ENCODE assay signal across 14 mouse cellular contexts in genomic region chr12:86324297-86324696, GRCm38 (mm10). TPM values are rescaled to one million over a fixed set of nuclear protein-coding genes. Genes with fewer than 3 reads are reported as not detected.
"Had no signal": no experiment of that assay in that cellular context is flagged by ENCODE, and none has a peak within 500 bp of the region (broad histone marks: within the 10 kb centered on the region; RNA-seq: fewer than 3 reads in every experiment).

No protein-coding gene starts in this region.

- ATAC-seq: lung, postnatal 0 days; midbrain, embryonic 13.5 days had no signal

- H3K9ac ChIP-seq: limb, embryonic 12.5 days; limb, embryonic 15.5 days; lung, embryonic 14.5 days; midbrain, embryonic 13.5 days had no signal

- H3K27me3 ChIP-seq: limb, embryonic 15.5 days had no signal

- H3K36me3 ChIP-seq: limb, embryonic 12.5 days; limb, embryonic 15.5 days; midbrain, embryonic 13.5 days had no signal

- H3K4me1 ChIP-seq: limb, embryonic 15.5 days had no signal

- DNase-seq: kidney, adult 18-20 months; kidney, adult 9 months; kidney, postnatal 14 days; kidney, postnatal 4 days; left cerebral cortex, postnatal 4 days; lung, embryonic 14.5 days; thymus, adult 18-20 months; thymus, postnatal 14 days; thymus, postnatal 4 days had no signal

- H3K4me3 ChIP-seq: limb, embryonic 12.5 days; limb, embryonic 15.5 days; midbrain, embryonic 13.5 days had no signal

- H3K4me2 ChIP-seq: limb, embryonic 12.5 days; limb, embryonic 15.5 days; lung, embryonic 14.5 days; midbrain, embryonic 13.5 days had no signal

- H3K9me3 ChIP-seq: limb, embryonic 12.5 days; limb, embryonic 15.5 days; midbrain, embryonic 13.5 days had no signal

- H3K27ac ChIP-seq: limb, embryonic 12.5 days; limb, embryonic 15.5 days; macrophage; midbrain, embryonic 13.5 days had no signal

RNA-seq across cellular contexts. Expression of gene Esrrb, which starts 36.6 kb away (rescaled TPM):
- polyA plus RNA-seq: macrophage had no signal
